Mouse (Mus musculus) heart, embryonic 13.5 days (tissue): ENCODE measurements around the gene Vmn2r112. TPM values are rescaled to one million over a fixed set of nuclear protein-coding genes. Genes with fewer than 3 reads are reported as not detected.
"Not testable (repeated sequence)": the region's sequence is repeated elsewhere in the genome, so short reads cannot be mapped to it uniquely, and the experiment has no call there.

ENCODE experiments used
- ATAC-seq: fragments of 200-750 bp; cut with Nextera tagmentation; 2 replicates; pipeline ENCODE4 v1.8.0; 2017; ENCODE audit warnings: moderate TSS enrichment; ENCODE audit not compliant: insufficient number of reproducible peaks, low FRiP score, low TSS enrichment; ENCODE audit errors: extremely low read depth
- H3K27ac ChIP-seq: fragments of 300-500 bp; sonication (generic); replicated peaks from 2 replicates; pipeline ENCODE4 v1.5.1; 2015; ENCODE audit warnings: moderate library complexity, mild to moderate bottlenecking, inconsistent platforms
- H3K27me3 ChIP-seq: fragments of 300-500 bp; sonication (generic); replicated peaks from 2 replicates; pipeline ENCODE4 v1.6.1; 2015; ENCODE audit warnings: mild to moderate bottlenecking, inconsistent platforms
- H3K36me3 ChIP-seq: fragments of 300-500 bp; sonication (generic); 2 replicates; pipeline ENCODE4 v1.6.1; 2015; ENCODE audit warnings: mild to moderate bottlenecking, inconsistent platforms
- H3K4me1 ChIP-seq: fragments of 300-500 bp; sonication (generic); 2 replicates; pipeline ENCODE4 v1.6.1; 2015; ENCODE audit warnings: inconsistent platforms
- H3K4me2 ChIP-seq: fragments of 300-500 bp; sonication (generic); 2 replicates; pipeline ENCODE4 v1.6.1; 2015; ENCODE audit warnings: inconsistent platforms, mild to moderate bottlenecking, moderate library complexity
- H3K4me3 ChIP-seq: fragments of 300-500 bp; sonication (generic); 2 replicates; pipeline ENCODE4 v1.5.1; 2015; ENCODE audit warnings: moderate library complexity, mild to moderate bottlenecking, inconsistent platforms
- H3K9ac ChIP-seq: fragments of 300-500 bp; sonication (generic); 2 replicates; pipeline ENCODE4 v1.6.1; 2015; ENCODE audit warnings: inconsistent platforms, mild to moderate bottlenecking, moderate library complexity
- H3K9me3 ChIP-seq: fragments of 300-500 bp; sonication (generic); 2 replicates; pipeline ENCODE4 v1.6.1; 2016; ENCODE audit warnings: inconsistent platforms
- WGBS: fragments of 180-500 bp; shearing (Covaris S2); methylation state at CpG from one replicate; pipeline ENCODE4 v1.1.7; 2015; ENCODE audit warnings: mixed read lengths; 5-methylcytosine and 5-hydroxymethylcytosine counted together
- polyA plus RNA-seq: library from polyadenylated mRNA; unstranded; fragments of >200 nt; fragmentation: Nextera tagmentation; extraction: Ambion mirVana; gene quantifications from 2 replicates; pipeline ENCODE4 v1.2.1, GENCODE M21; 2015

Vmn2r112 gene
- polyA plus RNA-seq, result not detected in 2 replicates

GRCm38 (mm10) chr17:22600651-22601050, at the start of gene Vmn2r112:
Gene Vmn2r112, plus strand, starts transcription at chr17:22600951.
- not testable (repeated sequence) for H3K27me3 ChIP-seq, H3K27ac ChIP-seq, H3K4me2 ChIP-seq, H3K36me3 ChIP-seq, ATAC-seq, H3K4me1 ChIP-seq, H3K4me3 ChIP-seq, H3K9me3 ChIP-seq, H3K9ac ChIP-seq

GRCm38 (mm10) chr17:22573382-22573781, 27.4 kb upstream of the Vmn2r112 start, which contains the start of gene Vmn2r111:
Gene Vmn2r111, minus strand, starts transcription at chr17:22573482.
- not testable (repeated sequence) for H3K27ac ChIP-seq, H3K4me3 ChIP-seq, H3K4me1 ChIP-seq, H3K9ac ChIP-seq, H3K27me3 ChIP-seq, H3K4me2 ChIP-seq, ATAC-seq, H3K36me3 ChIP-seq, H3K9me3 ChIP-seq
- 41% methylated on average over 1 of the region's 1 CpGs for WGBS

- H3K27me3 ChIP-seq, result no peaks in the 10 kb centered on the region
- no peak for ATAC-seq
- no peak overlapping the region for H3K9ac ChIP-seq
- H3K4me3 ChIP-seq, result no peak overlapping the region
- no peak overlapping the region for H3K27ac ChIP-seq
- H3K9me3 ChIP-seq, result peaks cover 7% of the 10 kb centered on the region; the same call in 1 of the 2 replicates
- no peaks in the 10 kb centered on the region for H3K4me1 ChIP-seq
- H3K4me2 ChIP-seq, result no peak overlapping the region
- H3K36me3 ChIP-seq, result no peaks in the 10 kb centered on the region
- 66% methylated on average over 1 of the region's 1 CpGs for WGBS
These were observed 29.9 kb downstream of the Vmn2r112 start for GRCm38 (mm10) chr17:22630646-22631045.

Other genes with a start within 250 kb of the Vmn2r112 start
- 8.4 and 8.7 TPM in 2 replicates for gene Zfp944, start 239.6 kb upstream of the Vmn2r112 start, polyA plus RNA-seq
- 5.5 and 6.2 TPM in 2 replicates for gene Zfp758, start 239.5 kb upstream of the Vmn2r112 start, polyA plus RNA-seq
- gene Zfp946, start 176.7 kb upstream of the Vmn2r112 start, polyA plus RNA-seq, result 7.8 and 8.3 TPM in 2 replicates
- not detected in 2 replicates for gene Vmn2r111, start 27.5 kb upstream of the Vmn2r112 start, polyA plus RNA-seq